Mouse (Mus musculus): ENCODE measurements around the gene Tspan14. TPM values are rescaled to one million over a fixed set of nuclear protein-coding genes. Genes with fewer than 3 reads are reported as not detected.

Tspan14 gene
- polyA plus RNA-seq (2012): 4.9 and 7.9 TPM in 2 replicates

- TF ChIP-seq GATA1 (IDR thresholded peaks at IDR 0.05; ENCODE audit: low read length): no peak
These were observed at the start of gene Tspan14 for GRCm38 (mm10) chr14:40966392-40966861. Tspan14 (minus strand) TSS chr14:40966807.

- TF ChIP-seq GATA1 (IDR thresholded peaks at IDR 0.05; ENCODE audit: low read length): no peak
These were observed 48.2 kb upstream of the Tspan14 start for GRCm38 (mm10) chr14:41014701-41015240.

GRCm38 (mm10) chr14:41013630-41014613 lies 47.3 kb upstream of the Tspan14 start, which contains the start of gene Fam213a:
Fam213a (minus strand) TSS chr14:41013788.
- no peak for TF ChIP-seq GATA1 (IDR thresholded peaks at IDR 0.05; ENCODE audit: low read length)

- TF ChIP-seq GATA1 (IDR thresholded peaks at IDR 0.05; ENCODE audit: low read length): no peak
These were observed 46.5 kb upstream of the Tspan14 start for GRCm38 (mm10) chr14:41013143-41013542.

- TF ChIP-seq GATA1 (IDR thresholded peaks at IDR 0.05; ENCODE audit: low read length): no peak
These were observed 45.3 kb upstream of the Tspan14 start for GRCm38 (mm10) chr14:41011916-41012315.

GRCm38 (mm10) chr14:41008138-41008537 lies 41.5 kb upstream of the Tspan14 start:
- TF ChIP-seq GATA1 (IDR thresholded peaks at IDR 0.05; ENCODE audit: low read length): no peak

GRCm38 (mm10) chr14:41007641-41008040 lies 41.0 kb upstream of the Tspan14 start:
- no peak for TF ChIP-seq GATA1 (IDR thresholded peaks at IDR 0.05; ENCODE audit: low read length)

- no peak for TF ChIP-seq GATA1 (IDR thresholded peaks at IDR 0.05; ENCODE audit: low read length)
These were observed 40.3 kb upstream of the Tspan14 start for GRCm38 (mm10) chr14:41006899-41007298.

- no peak for TF ChIP-seq GATA1 (IDR thresholded peaks at IDR 0.05; ENCODE audit: low read length)
These were observed 39.7 kb upstream of the Tspan14 start for GRCm38 (mm10) chr14:41006263-41006662.

- TF ChIP-seq GATA1 (IDR thresholded peaks at IDR 0.05; ENCODE audit: low read length): no peak
These were observed 39.1 kb upstream of the Tspan14 start for GRCm38 (mm10) chr14:41005716-41006115.

GRCm38 (mm10) chr14:41004201-41005141 lies 37.9 kb upstream of the Tspan14 start:
- no peak for TF ChIP-seq GATA1 (IDR thresholded peaks at IDR 0.05; ENCODE audit: low read length)

GRCm38 (mm10) chr14:41001576-41001975 lies 35.0 kb upstream of the Tspan14 start:
- TF ChIP-seq GATA1 (IDR thresholded peaks at IDR 0.05; ENCODE audit: low read length): no peak

- TF ChIP-seq GATA1 (IDR thresholded peaks at IDR 0.05; ENCODE audit: low read length): no peak
These were observed 34.2 kb upstream of the Tspan14 start for GRCm38 (mm10) chr14:41000801-41001200.

- no peak for TF ChIP-seq GATA1 (IDR thresholded peaks at IDR 0.05; ENCODE audit: low read length)
These were observed 33.5 kb upstream of the Tspan14 start for GRCm38 (mm10) chr14:40999904-41000645.

GRCm38 (mm10) chr14:40996171-40996570 lies 29.6 kb upstream of the Tspan14 start:
- no peak for TF ChIP-seq GATA1 (IDR thresholded peaks at IDR 0.05; ENCODE audit: low read length)
